Mouse (Mus musculus): ENCODE results near the gene Clic4. TPM values are rescaled to one million over a fixed set of nuclear protein-coding genes. Genes with fewer than 3 reads are reported as not detected.

Clic4 gene
- 10 to 100 TPM; 33.4 to 38.2 TPM for total RNA-seq (2023)

GRCm38 (mm10) chr4:135272640-135273306 is at the start of gene Clic4:
Gene Clic4 (minus strand): TSS chr4:135272814.

Other genes starting within 250 kb of the Clic4 start
- 100 to 1,000 TPM; 125 to 126 TPM for gene Runx3, start 152.2 kb downstream of the Clic4 start, total RNA-seq (2023)
- gene Srrm1, start 80.5 kb upstream of the Clic4 start, total RNA-seq (2023): 100 to 1,000 TPM; 218 to 236 TPM
- gene Ncmap, start 125.4 kb upstream of the Clic4 start, total RNA-seq (2023): not detected
- gene Rcan3, start 161.0 kb upstream of the Clic4 start, total RNA-seq (2023): 1 to 10 TPM; 6.0 to 8.1 TPM
- not detected for gene Stpg1, start 222.0 kb upstream of the Clic4 start, total RNA-seq (2023)
- gene Nipal3, start 222.2 kb upstream of the Clic4 start, total RNA-seq (2023): 10 to 100 TPM; 22.5 to 24.2 TPM

Measured in monocyte, adult 59 days (primary cell).